Mouse (Mus musculus) mouse trophoblast stem cell (cell line): ENCODE results near the gene Prr5l.
"Not testable (repeated sequence)": the region's sequence is repeated elsewhere in the genome, so short reads cannot be mapped to it uniquely, and the experiment has no call there.

Experiments used
- in situ Hi-C, 2 experiments: fragments of 300-500 bp; cut with MseI, MboI; formaldehyde crosslinking; loops; 2 replicates in 1 of 2; 3 replicates in 1 of 2; pipeline ENCODE4 v1.15.1; 2025

Prr5l gene

GRCm38 (mm10) chr2:101763503-101763902, 119.3 kb downstream of the Prr5l start:
- in situ Hi-C loops = no loop called here

GRCm38 (mm10) chr2:101762955-101763386, 119.9 kb downstream of the Prr5l start:
- in situ Hi-C loops = no loop called here

GRCm38 (mm10) chr2:101762405-101762804, 120.4 kb downstream of the Prr5l start:
- in situ Hi-C loops = no loop called here

- in situ Hi-C loops = no loop called here
These were observed 120.9 kb downstream of the Prr5l start for GRCm38 (mm10) chr2:101761898-101762297.

GRCm38 (mm10) chr2:101759523-101760277, 123.1 kb downstream of the Prr5l start:
- in situ Hi-C loops = no loop called here

- in situ Hi-C loops = no loop called here
These were observed 125.0 kb downstream of the Prr5l start for GRCm38 (mm10) chr2:101757806-101758205.

GRCm38 (mm10) chr2:101756069-101756753, 126.6 kb downstream of the Prr5l start:
- in situ Hi-C loops = no loop called here

- in situ Hi-C loops = no loop called here
These were observed 127.8 kb downstream of the Prr5l start for GRCm38 (mm10) chr2:101754939-101755555.

- in situ Hi-C loops = no loop called here
These were observed 128.4 kb downstream of the Prr5l start for GRCm38 (mm10) chr2:101754428-101754827.

GRCm38 (mm10) chr2:101752979-101753378, 129.8 kb downstream of the Prr5l start:
- in situ Hi-C loops = no loop called here

GRCm38 (mm10) chr2:101752402-101752801, 130.4 kb downstream of the Prr5l start:
- in situ Hi-C loops = no loop called here

GRCm38 (mm10) chr2:101751236-101751922, 131.4 kb downstream of the Prr5l start:
- in situ Hi-C loops = no loop called here

- in situ Hi-C loops = no loop called here
These were observed 136.3 kb downstream of the Prr5l start for GRCm38 (mm10) chr2:101746537-101746936.

GRCm38 (mm10) chr2:101745656-101746055, 137.2 kb downstream of the Prr5l start:
- in situ Hi-C loops = not testable (repeated sequence)

GRCm38 (mm10) chr2:101742072-101742860, 140.6 kb downstream of the Prr5l start:
- in situ Hi-C loops = no loop called here

- in situ Hi-C loops = no loop called here
These were observed 141.2 kb downstream of the Prr5l start for GRCm38 (mm10) chr2:101741653-101742052.

GRCm38 (mm10) chr2:101739914-101740313, 142.9 kb downstream of the Prr5l start:
- in situ Hi-C loops = no loop called here

GRCm38 (mm10) chr2:101733564-101733963, 149.3 kb downstream of the Prr5l start:
- in situ Hi-C loops = no loop called here

- in situ Hi-C loops = no loop called here
These were observed 150.0 kb downstream of the Prr5l start for GRCm38 (mm10) chr2:101732777-101733210.

GRCm38 (mm10) chr2:101730972-101731371, 151.9 kb downstream of the Prr5l start:
- in situ Hi-C loops = no loop called here

- in situ Hi-C loops = no loop called here
These were observed 153.4 kb downstream of the Prr5l start for GRCm38 (mm10) chr2:101729472-101729871.
